Mouse (Mus musculus) brain, embryonic 14.5 days (tissue): ENCODE data around the gene Rab5c.

Experiments used
- CTCF ChIP-seq: fragments of 200-500 bp; IDR thresholded peaks from 2 replicates; pipeline ENCODE4 v1.5.1; 2012; ENCODE audit warnings: inconsistent platforms, mild to moderate bottlenecking, moderate library complexity, borderline replicate concordance; ENCODE audit not compliant: insufficient read depth, insufficient read length; ENCODE audit errors: extremely low read depth
- POLR2A ChIP-seq: fragments of 200-500 bp; IDR thresholded peaks from 2 replicates; pipeline ENCODE4 v1.6.1; 2012; ENCODE audit warnings: mild to moderate bottlenecking, inconsistent platforms, borderline replicate concordance; ENCODE audit not compliant: poor library complexity, insufficient read depth, insufficient read length, severe bottlenecking; ENCODE audit errors: extremely low read depth

DNA sequence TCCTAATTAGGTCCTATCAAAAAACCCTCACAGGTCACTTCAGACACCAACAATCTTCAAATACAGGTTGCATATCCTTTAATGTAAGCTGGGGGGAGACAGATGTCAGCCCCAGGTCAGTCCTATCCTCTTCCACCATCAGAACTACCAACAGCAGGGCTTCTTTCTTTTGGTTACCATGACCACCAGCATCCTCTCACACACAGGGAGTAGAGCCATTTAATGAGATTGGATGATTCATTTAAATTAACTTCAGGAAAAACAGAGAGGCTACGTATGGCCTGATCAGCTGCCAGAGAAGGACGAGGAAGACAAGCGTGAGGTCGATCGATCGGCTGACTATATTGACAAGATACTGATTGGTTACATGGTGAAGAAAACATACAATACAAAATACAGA, 23.1 kb downstream of the Rab5c start:
- TF ChIP-seq CTCF (no peak), POLR2A (no peak)
